Mouse (Mus musculus): ENCODE data around the gene Ccdc81. TPM values are rescaled to one million over a fixed set of nuclear protein-coding genes. Genes with fewer than 3 reads are reported as not detected.

Ccdc81 gene
- total RNA-seq, 2 experiments from 2014 or later = 0.56 to 0.90 TPM

DNA sequence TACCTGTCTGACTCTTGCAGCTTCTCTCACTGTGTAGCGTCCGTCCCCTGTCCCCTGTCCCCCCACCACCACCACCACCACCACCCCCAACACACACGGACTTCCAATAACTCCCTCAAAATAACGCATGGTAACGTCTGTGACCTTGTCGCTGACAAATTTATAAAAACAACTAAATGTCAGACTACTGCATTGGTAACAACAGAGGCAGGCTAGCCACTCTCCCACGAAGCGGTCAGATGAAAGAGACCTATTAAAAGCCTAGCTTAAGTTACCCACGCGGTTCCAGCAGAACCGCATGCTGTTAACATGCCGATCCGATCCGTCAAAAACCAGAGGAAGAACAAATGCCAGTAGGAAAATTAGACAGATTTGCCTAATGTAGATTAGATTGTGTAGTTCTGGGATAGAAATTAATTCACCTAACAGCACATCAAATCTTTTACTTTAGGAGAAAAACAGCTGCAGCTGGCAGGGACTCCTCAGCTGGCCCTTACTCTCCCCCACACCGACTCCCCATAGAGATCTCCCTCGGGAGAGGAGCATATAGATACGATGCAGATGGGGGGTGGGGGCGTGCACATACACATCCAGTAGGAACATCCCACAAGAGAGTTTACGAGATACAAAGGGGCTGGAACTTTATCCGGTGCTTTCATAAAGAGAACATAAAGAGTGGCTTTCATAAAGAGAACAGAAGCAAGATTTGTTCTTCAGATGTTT lies 5.6 kb upstream of the Ccdc81 start:
- Histone ChIP-seq H3K27ac (no peak overlapping the region), H3K4me3 (no peak overlapping the region)
- DNase-seq (ENCODE audit: low spot score in 2 of 2) = no peak
- TF ChIP-seq CTCF (conservative IDR thresholded peaks at IDR 0.05) = no peak

DNA sequence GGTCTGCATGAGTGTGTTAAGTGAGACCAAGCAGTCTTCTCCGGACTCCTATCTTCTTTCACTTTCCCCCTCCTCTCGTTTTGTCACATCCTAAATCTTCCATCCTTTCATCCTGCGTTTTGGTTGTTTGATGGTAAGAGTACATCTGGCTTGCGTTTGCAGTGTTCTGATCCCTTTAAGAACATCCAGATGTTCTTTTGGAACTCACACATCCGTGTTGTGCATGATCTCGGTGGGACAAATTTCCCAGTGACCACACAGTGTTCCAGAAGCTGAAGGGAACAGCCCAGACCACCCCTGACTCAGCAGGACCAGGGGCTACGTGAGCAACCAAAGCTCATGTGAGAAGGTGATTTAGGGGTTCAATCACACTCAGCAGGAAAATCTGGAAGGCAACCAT lies 5.0 kb upstream of the Ccdc81 start:
- no peak overlapping the region for H3K27ac ChIP-seq
- DNase-seq (ENCODE audit: low spot score in 2 of 2) = no peak
- no peak overlapping the region for H3K4me3 ChIP-seq
- TF ChIP-seq CTCF (conservative IDR thresholded peaks at IDR 0.05) = no peak

DNA sequence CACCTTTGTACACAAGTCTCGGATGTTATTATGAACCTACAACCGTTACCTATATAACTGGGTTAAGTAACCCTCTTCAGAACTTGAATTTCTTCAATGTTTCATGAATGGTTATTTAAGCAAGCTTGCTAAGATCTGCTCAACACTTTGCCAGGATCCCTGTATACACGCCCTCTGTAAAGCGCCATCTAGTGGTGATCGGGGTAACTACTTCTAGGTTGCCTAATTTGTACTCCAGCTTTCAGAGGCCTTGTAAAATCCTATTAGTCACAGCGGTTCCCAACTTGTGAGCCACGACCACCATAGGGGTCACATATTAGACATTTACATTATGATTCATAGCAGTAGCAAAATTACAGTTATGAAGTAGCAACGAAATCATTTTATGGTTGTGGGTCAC lies 4.5 kb upstream of the Ccdc81 start:
- DNase-seq (ENCODE audit: low spot score in 2 of 2) = peak; percentile 71 to 85
- peak; percentile 99 for TF ChIP-seq CTCF (conservative IDR thresholded peaks at IDR 0.05)
- Histone ChIP-seq H3K27ac (no peak overlapping the region), H3K4me3 (no peak overlapping the region)

DNA sequence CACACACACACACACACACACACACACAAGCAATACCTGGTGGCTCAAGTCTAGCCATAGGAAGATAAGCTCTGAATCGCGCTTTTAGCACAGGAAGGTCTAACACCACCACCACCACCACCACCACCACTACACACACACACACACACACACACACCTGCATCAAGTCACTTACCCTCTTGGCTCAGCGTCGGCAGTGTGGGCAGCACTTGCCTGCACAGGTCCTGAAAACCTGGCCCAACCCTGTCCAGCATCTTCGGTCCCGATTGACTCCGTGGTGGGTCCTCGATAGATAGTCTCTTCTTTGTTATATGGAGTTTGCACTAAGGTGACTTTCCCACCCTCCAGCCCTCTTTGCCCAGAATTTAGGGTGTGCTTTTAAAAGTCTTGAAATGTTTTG lies 422 bp downstream of the Ccdc81 start:
- Histone ChIP-seq H3K4me3 (no peak overlapping the region; the same call in 1 of the 2 replicates), H3K27ac (no peak overlapping the region)
- TF ChIP-seq CTCF (conservative IDR thresholded peaks at IDR 0.05) = no peak
- DNase-seq (ENCODE audit: low spot score in 2 of 2) = no peak

DNA sequence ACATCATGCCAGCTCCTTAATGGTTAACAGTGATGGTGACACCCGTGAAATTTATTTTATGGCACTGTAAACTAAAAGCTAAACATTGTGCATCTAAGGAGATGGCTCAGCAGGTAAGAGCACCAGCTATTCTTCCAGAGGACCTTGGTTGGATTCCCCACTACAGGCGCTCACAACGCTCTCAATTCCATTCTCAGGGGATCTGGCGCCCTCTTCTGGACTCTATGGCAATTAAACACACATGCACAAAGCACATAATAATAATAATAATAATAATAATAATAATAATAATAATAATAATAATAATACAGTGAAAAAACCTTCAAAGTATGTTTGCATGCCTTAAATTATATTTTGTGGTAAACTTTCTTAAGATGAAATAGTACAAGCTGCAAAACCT lies 11.6 kb downstream of the Ccdc81 start:
- DNase-seq (ENCODE audit: low spot score in 2 of 2) = no peak
- peak; percentile 66 for TF ChIP-seq CTCF (conservative IDR thresholded peaks at IDR 0.05)
- no peak overlapping the region for H3K4me3 ChIP-seq
- H3K27ac ChIP-seq = no peak overlapping the region

DNA sequence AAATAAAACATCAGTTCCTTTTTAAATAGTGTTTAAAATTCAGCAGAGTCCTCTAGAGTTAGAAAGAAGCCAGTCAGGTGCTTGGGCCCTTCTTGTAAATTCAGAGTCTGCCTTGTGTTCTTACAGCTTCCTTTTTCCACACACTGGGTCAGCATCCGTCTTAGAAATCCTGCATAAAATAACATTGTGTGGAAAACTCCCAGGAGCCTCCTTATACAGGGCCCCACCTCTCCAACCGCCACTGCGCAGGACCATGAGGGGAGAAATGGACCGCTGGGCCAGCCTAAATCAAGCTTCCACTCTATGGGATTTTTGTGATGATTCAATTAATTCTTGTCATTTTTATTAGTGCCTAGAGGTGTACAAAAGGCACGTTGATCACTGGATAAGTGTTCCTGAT lies 12.0 kb downstream of the Ccdc81 start:
- no peak for DNase-seq (ENCODE audit: low spot score in 2 of 2)
- no peak overlapping the region for H3K4me3 ChIP-seq
- TF ChIP-seq CTCF (conservative IDR thresholded peaks at IDR 0.05) = no peak
- no peak overlapping the region for H3K27ac ChIP-seq

DNA sequence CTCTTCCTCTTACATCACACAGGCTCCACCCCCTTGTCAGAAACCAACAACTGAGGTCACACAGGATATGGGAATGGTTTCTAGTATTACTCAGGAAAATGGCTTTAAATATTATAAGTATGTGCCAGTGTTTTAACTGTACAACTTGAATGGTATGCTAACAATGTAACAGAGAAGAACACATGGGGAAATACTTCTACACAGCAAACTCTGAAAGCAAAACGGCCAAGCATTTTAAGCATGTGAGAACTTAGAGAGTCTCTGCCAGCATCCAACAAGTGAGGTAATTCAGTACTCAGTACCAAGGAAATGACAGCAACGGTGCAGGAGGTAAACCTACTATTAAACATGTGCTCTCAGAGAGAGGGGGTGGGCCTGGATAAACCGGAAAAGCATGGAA lies 18.9 kb downstream of the Ccdc81 start:
- Histone ChIP-seq H3K27ac (no peak overlapping the region), H3K4me3 (no peak overlapping the region)
- no peak for DNase-seq (ENCODE audit: low spot score in 2 of 2)
- TF ChIP-seq CTCF (conservative IDR thresholded peaks at IDR 0.05) = no peak

DNA sequence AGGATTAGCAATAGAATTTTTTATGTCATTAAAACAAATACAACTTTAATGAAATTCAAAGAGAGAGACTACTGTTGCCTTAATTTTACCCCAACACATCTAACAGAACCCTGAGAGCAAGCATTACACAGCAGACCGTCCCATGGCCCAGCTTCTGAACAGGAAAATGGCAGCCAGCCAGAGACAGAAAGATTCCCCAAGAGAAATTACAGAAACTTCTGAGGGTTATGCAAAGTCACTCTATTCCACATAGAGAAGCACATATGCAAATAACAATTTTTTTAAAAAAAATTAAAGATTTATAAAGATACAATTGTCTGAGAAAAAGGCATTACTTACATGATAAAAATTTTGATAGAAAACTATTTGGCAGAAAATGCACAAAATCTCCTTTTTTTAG lies 23.7 kb downstream of the Ccdc81 start:
- no peak overlapping the region for H3K27ac ChIP-seq
- no peak overlapping the region for H3K4me3 ChIP-seq
- no peak for TF ChIP-seq CTCF (conservative IDR thresholded peaks at IDR 0.05)
- no peak for DNase-seq (ENCODE audit: low spot score in 2 of 2)

DNA sequence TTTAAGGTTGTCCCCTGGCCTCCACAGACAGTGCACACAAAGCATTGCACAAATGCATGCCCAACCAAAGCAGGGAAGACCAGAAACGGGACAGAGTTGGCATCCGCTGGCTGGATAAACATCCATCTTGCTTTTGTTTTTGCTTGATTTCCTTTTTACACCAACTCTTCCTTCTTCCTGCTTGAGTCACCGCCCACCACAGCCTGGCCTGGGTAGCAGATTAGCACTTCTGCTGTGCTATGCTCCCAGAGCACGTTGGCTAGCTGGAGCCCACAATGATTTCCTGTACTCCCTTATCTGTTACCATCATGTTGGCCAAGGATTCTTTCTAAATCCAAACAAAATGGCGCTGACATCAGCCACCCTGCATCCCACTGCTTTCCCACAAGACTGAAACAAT lies 36.2 kb downstream of the Ccdc81 start:
- no peak for DNase-seq (ENCODE audit: low spot score in 2 of 2)
- Histone ChIP-seq H3K27ac (no peak overlapping the region), H3K4me3 (no peak overlapping the region)
- no peak for TF ChIP-seq CTCF (conservative IDR thresholded peaks at IDR 0.05)

DNA sequence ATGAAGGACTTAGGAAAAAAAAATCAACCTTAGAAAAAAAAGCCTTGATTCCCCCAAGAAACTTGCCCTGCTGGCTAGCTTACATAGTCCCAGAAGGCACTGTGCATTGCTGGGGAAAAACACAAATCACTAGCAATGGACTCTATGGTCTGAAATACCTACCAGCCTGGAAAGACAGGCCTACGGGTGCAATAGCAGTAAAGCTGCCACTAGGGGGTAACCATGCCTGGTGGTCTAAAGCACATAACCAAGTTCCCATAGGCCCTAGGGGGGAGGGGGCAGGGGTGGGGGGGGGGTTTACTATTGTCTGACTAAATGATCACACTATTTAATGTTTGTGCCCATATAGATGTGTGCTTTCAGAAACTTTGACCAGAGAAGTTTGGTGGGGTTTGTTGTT lies 38.7 kb downstream of the Ccdc81 start:
- Histone ChIP-seq H3K4me3 (no peak overlapping the region), H3K27ac (no peak overlapping the region)
- peak; percentile 55 for TF ChIP-seq CTCF (conservative IDR thresholded peaks at IDR 0.05)
- no peak for DNase-seq (ENCODE audit: low spot score in 2 of 2)

DNA sequence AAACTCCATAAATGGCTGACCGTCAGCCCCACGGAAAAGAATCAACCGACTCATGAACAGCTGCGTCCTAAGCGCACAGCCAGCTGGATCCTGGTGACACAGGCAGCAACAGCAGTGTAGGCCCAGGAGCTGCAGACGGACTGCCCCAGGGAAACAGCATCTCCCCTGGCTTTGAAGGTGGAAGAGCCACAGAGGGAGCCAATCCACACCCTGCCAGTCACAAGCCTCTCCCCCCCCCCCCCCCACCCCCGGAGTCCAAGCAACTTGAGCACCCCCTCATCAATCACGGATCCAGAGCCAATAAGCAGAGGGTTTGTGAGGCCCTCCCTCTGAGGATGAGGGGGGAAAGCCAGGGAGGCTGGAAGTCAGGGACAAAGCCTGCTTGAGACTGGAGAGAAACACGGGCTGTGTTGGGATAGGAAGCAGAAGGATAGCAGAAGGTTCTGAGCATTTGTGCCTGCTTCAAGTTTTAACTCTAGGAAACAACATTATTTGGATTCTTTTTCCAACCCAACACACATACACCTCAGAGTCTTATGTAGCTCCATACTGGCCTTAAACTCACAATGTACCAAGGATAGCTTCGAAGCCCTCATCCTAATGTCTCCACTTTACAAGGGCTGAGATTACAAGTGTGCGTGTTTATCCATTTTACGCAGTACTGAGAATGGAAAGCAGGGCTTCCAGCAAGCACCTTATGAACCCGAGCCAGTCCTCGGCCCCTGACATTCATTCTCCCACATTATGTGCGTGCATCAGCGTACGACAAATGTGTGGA lies 46.8 kb downstream of the Ccdc81 start:
- no peak for DNase-seq (ENCODE audit: low spot score in 2 of 2)
- Histone ChIP-seq H3K4me3 (no peak overlapping the region), H3K27ac (no peak overlapping the region)
- no peak for TF ChIP-seq CTCF (conservative IDR thresholded peaks at IDR 0.05)

DNA sequence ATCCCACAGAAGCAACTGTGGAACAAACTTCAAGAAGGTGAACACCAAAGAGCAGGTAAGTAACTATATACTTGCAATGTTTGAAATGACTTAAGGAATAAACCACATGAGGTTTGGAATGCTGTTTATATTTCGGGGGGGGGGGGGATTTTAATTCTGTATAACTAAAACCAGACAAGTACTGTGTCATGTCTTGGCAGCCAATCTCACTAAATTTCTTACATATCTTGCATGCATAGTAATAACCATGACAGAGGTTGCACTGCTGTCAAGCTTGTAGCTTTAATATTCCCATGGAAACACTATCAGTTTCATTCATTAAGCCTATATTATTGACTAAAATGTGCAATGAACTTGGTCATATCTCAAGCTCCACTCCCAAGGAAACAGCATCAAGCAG lies 48.2 kb downstream of the Ccdc81 start:
- no peak overlapping the region for H3K27ac ChIP-seq
- no peak for DNase-seq (ENCODE audit: low spot score in 2 of 2)
- no peak overlapping the region for H3K4me3 ChIP-seq
- TF ChIP-seq CTCF (conservative IDR thresholded peaks at IDR 0.05) = no peak

DNA sequence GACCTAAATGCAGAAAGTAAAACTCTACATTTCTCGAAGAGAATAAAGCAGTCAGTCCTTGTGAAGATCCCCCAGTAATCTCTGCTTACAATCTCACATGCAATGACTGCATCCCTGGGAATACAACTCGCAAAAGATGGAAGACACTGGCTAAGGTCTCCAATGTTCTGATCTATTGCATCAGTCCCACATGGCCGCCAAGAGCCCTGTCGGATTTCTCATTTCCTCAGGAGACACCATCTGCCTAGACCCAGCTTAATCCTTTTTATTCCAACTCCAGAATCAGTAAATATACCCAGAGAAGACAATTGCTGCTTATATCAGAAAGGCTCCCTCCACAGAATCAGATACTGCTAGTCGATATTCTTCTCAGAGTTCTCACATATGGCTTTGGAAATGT lies 50.3 kb downstream of the Ccdc81 start:
- Histone ChIP-seq H3K4me3 (no peak overlapping the region), H3K27ac (no peak overlapping the region)
- TF ChIP-seq CTCF (conservative IDR thresholded peaks at IDR 0.05) = no peak
- no peak for DNase-seq (ENCODE audit: low spot score in 2 of 2)
